Mouse (Mus musculus) cerebellum, adult 2 months (tissue): ENCODE data around the gene Nt5c2.

ENCODE experiments used
- CTCF ChIP-seq: fragments of 200-500 bp; IDR thresholded peaks from 2 replicates; pipeline ENCODE4 v1.5.1; 2011; ENCODE audit warnings: low read depth, mild to moderate bottlenecking, control low read depth, low read length, moderate library complexity, borderline replicate concordance; ENCODE audit not compliant: insufficient read depth
- POLR2A ChIP-seq: fragments of 200-500 bp; IDR thresholded peaks from 2 replicates; pipeline ENCODE4 v1.6.1; 2011; ENCODE audit warnings: low read length, control low read depth, borderline replicate concordance; ENCODE audit not compliant: insufficient read depth

DNA sequence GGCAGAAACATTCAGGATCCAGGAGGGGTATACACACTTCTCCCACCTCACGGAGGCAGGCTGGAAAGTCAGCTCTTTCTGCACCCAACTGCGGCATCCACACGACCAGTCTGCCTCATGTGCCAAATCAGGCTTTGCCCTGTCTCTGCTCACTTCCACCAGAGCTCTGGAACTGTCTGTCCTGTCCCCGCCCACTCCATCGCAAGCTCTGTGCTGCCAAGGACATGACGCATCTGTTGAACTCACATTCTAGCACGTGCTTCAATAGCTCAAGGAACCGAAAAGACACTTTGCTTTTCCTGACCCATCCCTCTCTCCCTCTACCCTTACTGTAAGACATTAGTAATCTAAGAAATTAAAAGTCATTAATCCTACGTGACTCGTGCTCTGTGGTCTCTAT, 10.0 kb upstream of the Nt5c2 start:
- TF ChIP-seq CTCF (no peak), POLR2A (no peak)
